Mouse (Mus musculus) CH12.LX (cell line): ENCODE data around the gene Cfap206.
A peak's percentile ranks its signal among the peaks of the same experiment; 100 is the strongest.

Experiments used
- CTCF ChIP-seq, 2 experiments: IDR thresholded peaks in 1 of 2; conservative IDR thresholded peaks in 1 of 2; 2 replicates each; pipeline ENCODE4 v1.5.1; 2011 to 2012; ENCODE audit warnings: low read depth in 2 of 2, low read length in 2 of 2, improper control_type of control experiment in 1 of 2, inconsistent platforms in 1 of 2, mild to moderate bottlenecking in 1 of 2, moderate library complexity in 1 of 2
- EP300 ChIP-seq: IDR thresholded peaks from 2 replicates; pipeline ENCODE4 v1.6.1; 2011; ENCODE audit warnings: low read length, improper control_type of control experiment
- GABPA ChIP-seq: IDR thresholded peaks from 2 replicates; pipeline ENCODE4 v1.6.1; 2012; ENCODE audit warnings: low read depth, low read length, improper control_type of control experiment, inconsistent platforms; ENCODE audit not compliant: insufficient replicate concordance
- HCFC1 ChIP-seq: IDR thresholded peaks from 2 replicates; pipeline ENCODE4 v1.6.1; 2012; ENCODE audit warnings: low read depth, mild to moderate bottlenecking, inconsistent platforms, low read length, improper control_type of control experiment
- JUN ChIP-seq: IDR thresholded peaks from 2 replicates; pipeline ENCODE4 v1.6.1; 2011; ENCODE audit warnings: low read depth, mild to moderate bottlenecking, low read length, improper control_type of control experiment, moderate library complexity; ENCODE audit not compliant: insufficient read depth
- JUND ChIP-seq: conservative IDR thresholded peaks from 2 replicates; pipeline ENCODE4 v1.6.1; 2011; ENCODE audit warnings: low read depth, low read length, improper control_type of control experiment
- MAX ChIP-seq: IDR thresholded peaks from 2 replicates; pipeline ENCODE4 v1.6.1; 2011; ENCODE audit warnings: low read length, improper control_type of control experiment
- NELFE ChIP-seq: IDR thresholded peaks from 2 replicates; pipeline ENCODE4 v1.6.1; 2011; ENCODE audit warnings: low read depth, low read length, improper control_type of control experiment
- POLR2A ChIP-seq: IDR thresholded peaks from 2 replicates; pipeline ENCODE4 v1.6.1; 2011; ENCODE audit warnings: low read depth, mild to moderate bottlenecking, improper control_type of control experiment, low read length

- TF ChIP-seq POLR2A (no peak), CTCF (conservative IDR thresholded peaks at IDR 0.05 in 1 of 2, IDR thresholded peaks at IDR 0.05 in 1 of 2; ENCODE audit: low read depth in 2 of 2, low read length in 2 of 2) (peak; percentile 44 to 78; a peak in 3 of 4 replicates), MAX (no peak), NELFE (no peak), GABPA (no peak), EP300 (no peak), HCFC1 (no peak), JUN (no peak), JUND (no peak)
Measured at GRCm38 (mm10) chr4:34701528-34701927, 28.5 kb downstream of the Cfap206 start.
